Mouse (Mus musculus): ENCODE measurements around the gene AC131692.1.

DNA sequence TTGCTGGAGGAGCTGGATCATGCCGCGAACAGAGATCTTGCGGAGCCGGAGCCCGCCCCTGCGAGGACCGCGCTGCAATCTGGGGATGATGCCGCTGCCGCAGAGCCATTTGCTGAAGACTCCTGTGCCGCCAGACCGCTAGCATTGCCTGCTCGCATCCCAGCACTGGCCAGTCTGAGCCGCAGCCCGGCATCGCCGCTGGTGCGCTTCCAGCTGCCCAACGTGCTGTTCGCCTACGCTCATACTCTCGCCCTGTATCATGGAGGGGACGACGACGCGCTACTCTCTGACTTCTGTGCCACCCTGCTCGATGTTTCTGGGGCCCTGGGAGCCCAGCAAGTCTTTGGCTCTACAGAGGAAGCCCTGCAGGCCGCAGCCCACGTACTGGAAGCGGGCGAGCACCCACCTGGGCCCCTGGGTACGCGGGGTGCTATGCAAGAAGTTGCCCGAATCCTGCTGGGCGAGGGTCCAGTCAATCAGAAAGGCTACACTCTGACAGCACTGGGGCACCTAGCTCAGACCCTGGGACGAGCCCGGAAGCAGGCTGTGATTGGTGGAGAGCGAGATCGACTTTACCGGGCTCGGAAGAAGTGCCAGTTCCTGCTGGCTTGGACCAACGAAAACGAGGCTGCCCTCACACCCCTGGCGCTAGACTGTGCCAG lies 32.4 kb upstream of the AC131692.1 start:
- no peak for TF ChIP-seq MAX (IDR thresholded peaks at IDR 0.05; ENCODE audit: low read depth)
- TF ChIP-seq REST (IDR thresholded peaks at IDR 0.05; ENCODE audit: insufficient read depth, insufficient read length), result no peak
- TF ChIP-seq TCF12 (IDR thresholded peaks at IDR 0.05; ENCODE audit: insufficient read depth, poor library complexity, severe bottlenecking), result no peak
- TF ChIP-seq POLR2A (IDR thresholded peaks at IDR 0.05; ENCODE audit: insufficient read length, low read depth), result peak; percentile 62
- TF ChIP-seq USF1 (IDR thresholded peaks at IDR 0.05; ENCODE audit: low read depth), result no peak
- peak; percentile 62 for TF ChIP-seq POLR2AphosphoS2 (IDR thresholded peaks at IDR 0.05; ENCODE audit: insufficient read length, low read depth)
- TF ChIP-seq MYOG (IDR thresholded peaks at IDR 0.05; ENCODE audit: control insufficient read depth in 1 of 3, insufficient read depth in 1 of 3, insufficient read length in 2 of 3, low read depth in 2 of 3), result no peak

Measured in myocyte (in vitro differentiated cells).